In the genomic region with DNA sequence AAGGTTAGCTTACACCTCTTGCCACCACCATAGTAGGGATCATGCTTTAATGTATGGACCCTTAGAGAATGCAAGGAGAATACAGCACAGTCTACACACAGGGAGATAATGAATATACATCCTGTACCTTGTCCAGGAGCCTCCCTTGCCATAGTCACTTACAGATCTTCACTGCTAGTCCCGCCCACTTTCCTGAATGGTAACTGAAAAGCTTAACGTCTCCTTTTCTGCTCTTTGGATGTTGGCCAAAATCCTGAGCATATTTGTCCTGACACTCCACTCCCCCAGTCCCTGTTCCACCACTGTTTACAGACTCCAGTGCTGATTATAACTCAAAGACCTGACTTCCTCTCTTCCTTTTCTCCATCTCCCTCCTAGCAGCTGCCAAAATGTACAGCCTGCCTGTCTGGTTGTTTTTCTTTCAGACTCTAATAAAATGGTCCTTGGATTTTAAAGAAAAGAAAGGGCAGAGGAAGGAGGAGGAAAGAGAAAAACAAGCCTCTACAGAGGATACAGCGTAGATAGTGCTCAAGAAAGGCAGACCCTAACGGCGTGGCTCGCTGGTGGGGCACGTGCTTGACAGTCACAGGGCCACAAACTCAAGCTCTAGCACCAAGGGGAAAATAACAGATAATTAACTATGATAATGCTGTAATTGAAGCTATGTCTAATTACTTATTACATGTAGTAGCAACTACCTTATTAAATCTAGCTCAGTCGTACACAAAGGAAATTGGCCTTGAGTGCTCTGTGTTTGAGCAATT, we compare ENCODE assay signal across 10 mouse cellular contexts. TPM values are rescaled to one million over a fixed set of nuclear protein-coding genes. Genes with fewer than 3 reads are reported as not detected.
DNase-seq lines count a peak whose midpoint lies in the region; ATAC-seq lines count a peak whose summit lies in the region.
"Had no signal": no experiment of that assay in that cellular context is flagged by ENCODE, and none has a peak within 500 bp of the region (broad histone marks: within the 10 kb centered on the region; RNA-seq: fewer than 3 reads in every experiment).

No protein-coding gene starts in this region.

- DNase-seq in hindbrain, embryonic 10.5 days (ENCODE audit: low spot score), result no peak
- peak; percentile 37 for DNase-seq in ovary, adult 18-20 months (ENCODE audit: low spot score)
- DNase-seq in ovary, postnatal 10 days (ENCODE audit: low spot score), result no peak
- DNase-seq in heart, postnatal 10 days, result peak; percentile 27 to 32
- no peak for DNase-seq in thymus, adult 18-20 months
- DNase-seq in cerebellum, postnatal 25 days, result no peak
- DNase-seq: spleen, adult 18-20 months had no signal

- no peaks in the 10 kb centered on the region for H3K27me3 ChIP-seq in hindbrain, embryonic 15.5 days
- no peaks in the 10 kb centered on the region for H3K27me3 ChIP-seq in hindbrain, embryonic 10.5 days (ENCODE audit: insufficient read depth, poor library complexity, severe bottlenecking)
- no peaks in the 10 kb centered on the region for H3K27me3 ChIP-seq in neural tube, embryonic 14.5 days (ENCODE audit: control insufficient read depth, insufficient read depth, low read length)
- H3K27me3 ChIP-seq: neural tube, embryonic 12.5 days had no signal

- intact Hi-C loops in heart, postnatal 10 days (cut with DNase I), result loop anchor here (5.0 kb wide), 1 partner anchor 66 kb away; no protein-coding TSS in a partner anchor

- peak; percentile 48; the same call in 1 of the 2 replicates for ATAC-seq in hindbrain, embryonic 15.5 days (ENCODE audit: low FRiP score, low read depth)
- ATAC-seq in neural tube, embryonic 14.5 days (ENCODE audit: low read depth), result peak; percentile 79; the same call in 1 of the 2 replicates

- H3K36me3 ChIP-seq in hindbrain, embryonic 15.5 days, result peaks cover 28% of the 10 kb centered on the region
- H3K36me3 ChIP-seq in hindbrain, embryonic 10.5 days, result peaks cover 71% of the 10 kb centered on the region
- H3K36me3 ChIP-seq in neural tube, embryonic 14.5 days (ENCODE audit: control insufficient read depth, insufficient read depth, low read length), result peaks cover 6% of the 10 kb centered on the region

- H3K27ac ChIP-seq in hindbrain, embryonic 15.5 days (replicated peaks), result 0 out of 2 replicates have a peak overlapping the region, but pooled peaks have one; percentile 31
- H3K27ac ChIP-seq in hindbrain, embryonic 10.5 days, result no peak overlapping the region
- peak overlapping the region; percentile 60 for H3K27ac ChIP-seq in neural tube, embryonic 14.5 days (ENCODE audit: low read depth, low read length)
- H3K27ac ChIP-seq: neural tube, embryonic 12.5 days had no signal

- H3K4me2 ChIP-seq in hindbrain, embryonic 15.5 days, result no peak overlapping the region
- H3K4me2 ChIP-seq in neural tube, embryonic 14.5 days (ENCODE audit: low read depth, low read length), result no peak overlapping the region
- H3K4me2 ChIP-seq: neural tube, embryonic 12.5 days had no signal

- H3K4me1 ChIP-seq in hindbrain, embryonic 15.5 days (replicated peaks), result 0 out of 2 replicates have a peak, but pooled peaks cover 3% of the 10 kb centered on the region
- no peaks in the 10 kb centered on the region for H3K4me1 ChIP-seq in hindbrain, embryonic 10.5 days (replicated peaks)
- peaks cover 11% of the 10 kb centered on the region; the same call in 1 of the 2 replicates for H3K4me1 ChIP-seq in neural tube, embryonic 14.5 days (ENCODE audit: control insufficient read depth, insufficient read depth, low read length)

- 54% methylated on average over 8 of the region's 8 CpGs for WGBS in hindbrain, embryonic 15.5 days
- WGBS in hindbrain, embryonic 10.5 days, result 94% methylated on average over 8 of the region's 8 CpGs
- 37% methylated on average over 8 of the region's 8 CpGs for WGBS in neural tube, embryonic 14.5 days

- no peak overlapping the region for H3K4me3 ChIP-seq in hindbrain, embryonic 15.5 days
- no peak overlapping the region for H3K4me3 ChIP-seq in hindbrain, embryonic 10.5 days
- no peak overlapping the region for H3K4me3 ChIP-seq in neural tube, embryonic 14.5 days (ENCODE audit: low read depth, low read length)
- H3K4me3 ChIP-seq: neural tube, embryonic 12.5 days had no signal

- no peaks in the 10 kb centered on the region for H3K9me3 ChIP-seq in hindbrain, embryonic 15.5 days
- no peaks in the 10 kb centered on the region for H3K9me3 ChIP-seq in hindbrain, embryonic 10.5 days
- H3K9me3 ChIP-seq in neural tube, embryonic 14.5 days (ENCODE audit: control insufficient read depth, low read length), result no peaks in the 10 kb centered on the region
- H3K9me3 ChIP-seq: neural tube, embryonic 12.5 days had no signal

- H3K9ac ChIP-seq in hindbrain, embryonic 15.5 days, result no peak overlapping the region
- no peak overlapping the region for H3K9ac ChIP-seq in neural tube, embryonic 14.5 days (replicated peaks; ENCODE audit: low read depth, low read length)
- H3K9ac ChIP-seq: neural tube, embryonic 12.5 days had no signal

RNA-seq across cellular contexts. Expression of a gene that starts 59.4 kb away (rescaled TPM):
- 45.0 and 48.1 TPM in 2 replicates for polyA plus RNA-seq in hindbrain, embryonic 15.5 days (2015; fragmentation: Nextera tagmentation; extraction: Ambion mirVana)
- polyA plus RNA-seq in hindbrain, embryonic 10.5 days (2016; fragmentation: Nextera tagmentation; extraction: Ambion mirVana), result 27.4 and 29.5 TPM in 2 replicates
- 10 to 100 TPM; 22.3 to 26.9 TPM for total RNA-seq in heart, postnatal 10 days (2021)
- 52.5 and 57.3 TPM in 2 replicates for polyA plus RNA-seq in neural tube, embryonic 14.5 days (2014; fragmentation: Nextera tagmentation; extraction: Ambion mirVana)

Comparison
In these comparisons a context has a peak if more than half of its experiments do, and no peak if none do; other contexts are left out.
1. DNase-seq: peak in ovary, adult 18-20 months (single experiment) and heart, postnatal 10 days (2 of 2); none in hindbrain, embryonic 10.5 days (single experiment), ovary, postnatal 10 days (single experiment), thymus, adult 18-20 months (0 of 2) and cerebellum, postnatal 25 days (0 of 2).